Mouse (Mus musculus) thymus, adult 2 months (tissue): ENCODE results near the gene Dnmt3a. TPM values are rescaled to one million over a fixed set of nuclear protein-coding genes. Genes with fewer than 3 reads are reported as not detected.

Experiments used
- DNase-seq: peaks from one replicate; pipeline ENCODE4 v3.0.0; 2021
- H3K27ac ChIP-seq: fragments of 200-500 bp; 2 replicates; pipeline ENCODE4 v1.5.1; 2012; ENCODE audit warnings: low read length, control low read depth; ENCODE audit not compliant: control insufficient read depth, insufficient read depth
- H3K27me3 ChIP-seq: fragments of 200-500 bp; 2 replicates; pipeline ENCODE4 v1.6.1; 2012; ENCODE audit warnings: mild to moderate bottlenecking, low read length, moderate library complexity, mixed read lengths; ENCODE audit not compliant: control insufficient read depth, insufficient read depth
- H3K36me3 ChIP-seq: fragments of 200-500 bp; 2 replicates; pipeline ENCODE4 v1.6.1; 2012; ENCODE audit warnings: mild to moderate bottlenecking, low read length, moderate library complexity; ENCODE audit not compliant: control insufficient read depth, insufficient read depth
- H3K4me1 ChIP-seq: fragments of 200-500 bp; replicated peaks from 2 replicates; pipeline ENCODE4 v1.6.1; 2012; ENCODE audit warnings: low read length; ENCODE audit not compliant: control insufficient read depth, insufficient read depth
- H3K4me3 ChIP-seq: fragments of 200-500 bp; 2 replicates; pipeline ENCODE4 v1.5.1; 2012; ENCODE audit warnings: mild to moderate bottlenecking, low read length, control low read depth, moderate library complexity; ENCODE audit not compliant: control insufficient read depth, insufficient read depth
- CTCF ChIP-seq: fragments of 200-500 bp; IDR thresholded peaks from 2 replicates; pipeline ENCODE4 v1.5.1; 2012; ENCODE audit warnings: mild to moderate bottlenecking, control low read depth, low read length, moderate library complexity, borderline replicate concordance; ENCODE audit not compliant: control insufficient read depth, poor library complexity, insufficient read depth; ENCODE audit errors: extremely low read depth
- POLR2A ChIP-seq: fragments of 200-500 bp; IDR thresholded peaks from 2 replicates; pipeline ENCODE4 v1.6.1; 2012; ENCODE audit warnings: mild to moderate bottlenecking, low read length, control low read depth, moderate library complexity; ENCODE audit not compliant: control insufficient read depth, poor library complexity, insufficient read depth; ENCODE audit errors: extremely low read depth
- WGBS: fragments of 180-500 bp; shearing (Covaris S2); methylation state at CpG from one replicate; pipeline ENCODE4 v1.1.7; 2018; 5-methylcytosine and 5-hydroxymethylcytosine counted together
- polyA plus RNA-seq: library from polyadenylated mRNA; depleted of rRNA; stranded (reverse); fragments of >200 nt; gene quantifications from 2 replicates; pipeline ENCODE4 v1.2.3, GENCODE M21; 2012

Gene Dnmt3a
- polyA plus RNA-seq, 1 experiment: 40.9 TPM

- Histone ChIP-seq H3K27me3 (no peaks in the 10 kb centered on the region), H3K4me1 (peaks cover 13% of the 10 kb centered on the region), H3K36me3 (no peaks in the 10 kb centered on the region), H3K27ac (no peak overlapping the region), H3K4me3 (no peak overlapping the region)
- DNase-seq: no peak
- no peak for TF ChIP-seq CTCF
- TF ChIP-seq POLR2A: no peak
- WGBS: 45% methylated on average over 8 of the region's 8 CpGs
Observed at GRCm38 (mm10) chr12:3792248-3792647, 13.6 kb upstream of the Dnmt3a start.

GRCm38 (mm10) chr12:3795569-3795968 is 10.2 kb upstream of the Dnmt3a start:
- H3K27me3 ChIP-seq: no peaks in the 10 kb centered on the region
- no peak overlapping the region for H3K27ac ChIP-seq
- peaks cover 4% of the 10 kb centered on the region; the same call in 1 of the 2 replicates for H3K4me1 ChIP-seq
- no peak overlapping the region for H3K4me3 ChIP-seq
- WGBS: 74% methylated on average over 4 of the region's 4 CpGs
- no peaks in the 10 kb centered on the region for H3K36me3 ChIP-seq
- no peak for TF ChIP-seq CTCF
- no peak for TF ChIP-seq POLR2A
- no peak for DNase-seq

- DNase-seq: no peak
- H3K4me3 ChIP-seq: no peak overlapping the region
Observed at GRCm38 (mm10) chr12:3799551-3799950, 6.3 kb upstream of the Dnmt3a start.

GRCm38 (mm10) chr12:3806271-3806684 is 471 bp downstream of the Dnmt3a start:
- H3K27ac ChIP-seq: no peak overlapping the region
- peaks cover 26% of the 10 kb centered on the region for H3K4me1 ChIP-seq
- H3K36me3 ChIP-seq: no peaks in the 10 kb centered on the region
- peak; percentile 84 for DNase-seq
- TF ChIP-seq CTCF (peak; percentile 66; the same call in 1 of the 2 replicates), POLR2A (no peak)
- peak overlapping the region; percentile 62 for H3K4me3 ChIP-seq
- WGBS: under 1% methylated on average over 40 of the region's 41 CpGs
- H3K27me3 ChIP-seq: no peaks in the 10 kb centered on the region

More at GRCm38 (mm10) chr12:3799551-3799950, 6.3 kb upstream of the Dnmt3a start:
- Histone ChIP-seq H3K27ac (no peak overlapping the region), H3K36me3 (no peaks in the 10 kb centered on the region), H3K27me3 (no peaks in the 10 kb centered on the region), H3K4me1 (no peaks in the 10 kb centered on the region)
- 92% methylated on average over 1 of the region's 1 CpGs for WGBS
- no peak for TF ChIP-seq POLR2A
- no peak for TF ChIP-seq CTCF

- under 1% methylated on average over 102 of the region's 141 CpGs for WGBS
- DNase-seq: peak; percentile 72
- TF ChIP-seq POLR2A (no peak; the same call in 1 of the 2 replicates), CTCF (no peak)
- Histone ChIP-seq H3K27me3 (no peaks in the 10 kb centered on the region), H3K4me3 (peak overlapping the region; percentile 62), H3K4me1 (peaks cover 31% of the 10 kb centered on the region), H3K27ac (no peak overlapping the region), H3K36me3 (no peaks in the 10 kb centered on the region)
Observed at GRCm38 (mm10) chr12:3806703-3807547, 1.1 kb downstream of the Dnmt3a start.

- TF ChIP-seq POLR2A (no peak), CTCF (0 out of 2 replicates have a peak, but pooled peaks have one; percentile 9)
- Histone ChIP-seq H3K27ac (no peak overlapping the region), H3K36me3 (no peaks in the 10 kb centered on the region), H3K27me3 (no peaks in the 10 kb centered on the region), H3K4me1 (peaks cover 35% of the 10 kb centered on the region), H3K4me3 (peak overlapping the region; percentile 62)
- WGBS: 1% methylated on average over 98 of the region's 105 CpGs
- peak; percentile 67 for DNase-seq
Observed at GRCm38 (mm10) chr12:3807548-3808395, 2.0 kb downstream of the Dnmt3a start.

- H3K36me3 ChIP-seq: no peaks in the 10 kb centered on the region
- no peak overlapping the region for H3K27ac ChIP-seq
- H3K4me3 ChIP-seq: peak overlapping the region; percentile 62
- TF ChIP-seq POLR2A (no peak), CTCF (no peak)
- no peaks in the 10 kb centered on the region for H3K27me3 ChIP-seq
- 55% methylated on average over 10 of the region's 10 CpGs for WGBS
- no peak for DNase-seq
- H3K4me1 ChIP-seq: peaks cover 35% of the 10 kb centered on the region
Observed at GRCm38 (mm10) chr12:3808396-3808981, 2.7 kb downstream of the Dnmt3a start.
